Mouse (Mus musculus) kidney, postnatal 0 days (tissue): ENCODE measurements around the gene Tnrc6b. TPM values are rescaled to one million over a fixed set of nuclear protein-coding genes. Genes with fewer than 3 reads are reported as not detected.
A peak's percentile ranks its signal among the peaks of the same experiment; 100 is the strongest.

Experiments
- ATAC-seq: fragments of 200-750 bp; cut with Nextera tagmentation; replicated peaks from 2 replicates; pipeline ENCODE4 v1.8.0; 2017; ENCODE audit warnings: low read depth, moderate number of reproducible peaks, moderate TSS enrichment, moderate library complexity; ENCODE audit not compliant: low FRiP score
- DNase-seq: peaks from one replicate; pipeline ENCODE4 v3.0.0-alpha.2; 2016; ENCODE audit warnings: low spot score
- H3K27ac ChIP-seq: fragments of 300-500 bp; sonication (generic); 2 replicates; pipeline ENCODE4 v1.5.1; 2014; ENCODE audit warnings: mild to moderate bottlenecking
- H3K27me3 ChIP-seq: fragments of 300-500 bp; sonication (generic); 2 replicates; pipeline ENCODE4 v1.6.1; 2014; ENCODE audit warnings: low read length, mixed read lengths; ENCODE audit not compliant: insufficient read depth
- H3K36me3 ChIP-seq: fragments of 300-500 bp; sonication (generic); 2 replicates; pipeline ENCODE4 v1.6.1; 2014; ENCODE audit warnings: low read length, mixed read lengths; ENCODE audit not compliant: insufficient read depth
- H3K4me1 ChIP-seq: fragments of 300-500 bp; sonication (generic); replicated peaks from 2 replicates; pipeline ENCODE4 v1.6.1; 2014; ENCODE audit warnings: antibody characterized with exemption, low read length, mixed read lengths; ENCODE audit not compliant: insufficient read depth
- H3K4me2 ChIP-seq: fragments of 300-500 bp; sonication (generic); 2 replicates; pipeline ENCODE4 v1.6.1; 2014; ENCODE audit warnings: mild to moderate bottlenecking, low read length, moderate library complexity, mixed read lengths
- H3K4me3 ChIP-seq: fragments of 300-500 bp; sonication (generic); replicated peaks from 2 replicates; pipeline ENCODE4 v1.5.1; 2014; ENCODE audit warnings: low read depth, low read length
- H3K9ac ChIP-seq: fragments of 300-500 bp; sonication (generic); 2 replicates; pipeline ENCODE4 v1.6.1; 2014; ENCODE audit warnings: low read depth, low read length
- H3K9me3 ChIP-seq: fragments of 300-500 bp; sonication (generic); replicated peaks from 2 replicates; pipeline ENCODE4 v1.6.1; 2016; ENCODE audit warnings: low read length, inconsistent platforms, mixed read lengths
- CTCF ChIP-seq: IDR thresholded peaks from 2 replicates; pipeline ENCODE4 v1.5.1; 2016; ENCODE audit warnings: antibody characterized with exemption, low read depth, mild to moderate bottlenecking, moderate library complexity
- WGBS: fragments of 180-500 bp; shearing (Covaris S2); extraction: QIAGEN DNeasy Blood & Tissue Kit; methylation state at CpG from one replicate; pipeline ENCODE4 v1.1.7; 2014; 5-methylcytosine and 5-hydroxymethylcytosine counted together
- polyA plus RNA-seq: library from polyadenylated mRNA; unstranded; fragments of >200 nt; fragmentation: Nextera tagmentation; extraction: Ambion mirVana; gene quantifications from 2 replicates; pipeline ENCODE4 v1.2.1, GENCODE M21; 2015

The Tnrc6b gene
- polyA plus RNA-seq, 1 experiment from 2014 or later: 11.2 TPM

GRCm38 (mm10) chr15:80797757-80798156 lies 86.6 kb downstream of the Tnrc6b start:
- no peaks in the 10 kb centered on the region for H3K27me3 ChIP-seq
- H3K36me3 ChIP-seq: no peaks in the 10 kb centered on the region
- ATAC-seq: peak; percentile 73; the same call in 1 of the 2 replicates
- H3K27ac ChIP-seq: peak overlapping the region; percentile 79
- peak overlapping the region; percentile 54; the same call in 1 of the 2 replicates for H3K9ac ChIP-seq
- WGBS: under 1% methylated on average over 6 of the region's 6 CpGs
- no peak for TF ChIP-seq CTCF
- DNase-seq: peak; percentile 60
- peaks cover 11% of the 10 kb centered on the region; the same call in 1 of the 2 replicates for H3K4me1 ChIP-seq
- no peaks in the 10 kb centered on the region for H3K9me3 ChIP-seq
- peak overlapping the region; percentile 64 for H3K4me3 ChIP-seq
- H3K4me2 ChIP-seq: peak overlapping the region; percentile 56

GRCm38 (mm10) chr15:80798367-80799073 lies 87.4 kb downstream of the Tnrc6b start:
- H3K4me1 ChIP-seq: peaks cover 11% of the 10 kb centered on the region; the same call in 1 of the 2 replicates
- WGBS: under 1% methylated on average over 17 of the region's 17 CpGs
- H3K27me3 ChIP-seq: no peaks in the 10 kb centered on the region
- no peaks in the 10 kb centered on the region for H3K9me3 ChIP-seq
- ATAC-seq (peak; percentile 89), DNase-seq (peak; percentile 100)
- peak; percentile 47 for TF ChIP-seq CTCF
- H3K9ac ChIP-seq: peak overlapping the region; percentile 66
- H3K27ac ChIP-seq: peak overlapping the region; percentile 88
- no peaks in the 10 kb centered on the region for H3K36me3 ChIP-seq
- H3K4me2 ChIP-seq: peak overlapping the region; percentile 64
- peak overlapping the region; percentile 64 for H3K4me3 ChIP-seq

- no peaks in the 10 kb centered on the region for H3K9me3 ChIP-seq
- H3K4me2 ChIP-seq: peak overlapping the region; percentile 64
- ATAC-seq: 0 out of 2 replicates have a peak, but pooled peaks have one; percentile 23
- H3K27ac ChIP-seq: peak overlapping the region; percentile 88
- peak overlapping the region; percentile 66 for H3K9ac ChIP-seq
- WGBS: under 1% methylated on average over 10 of the region's 10 CpGs
- TF ChIP-seq CTCF: no peak
- DNase-seq: peak; percentile 81
- H3K27me3 ChIP-seq: no peaks in the 10 kb centered on the region
- no peaks in the 10 kb centered on the region for H3K36me3 ChIP-seq
- peak overlapping the region; percentile 64 for H3K4me3 ChIP-seq
- peaks cover 11% of the 10 kb centered on the region; the same call in 1 of the 2 replicates for H3K4me1 ChIP-seq
Observed at GRCm38 (mm10) chr15:80799074-80799633, 88.0 kb downstream of the Tnrc6b start.

- no peak for TF ChIP-seq CTCF
- H3K4me1 ChIP-seq: peaks cover 11% of the 10 kb centered on the region; the same call in 1 of the 2 replicates
- H3K9me3 ChIP-seq: no peaks in the 10 kb centered on the region
- ATAC-seq: no peak
- 1% methylated on average over 10 of the region's 10 CpGs for WGBS
- peak overlapping the region; percentile 64 for H3K4me3 ChIP-seq
- H3K27ac ChIP-seq: peak overlapping the region; percentile 88
- no peaks in the 10 kb centered on the region for H3K27me3 ChIP-seq
- H3K9ac ChIP-seq: peak overlapping the region; percentile 66
- H3K36me3 ChIP-seq: no peaks in the 10 kb centered on the region
- peak; percentile 88 for DNase-seq
- peak overlapping the region; percentile 64 for H3K4me2 ChIP-seq
Observed at GRCm38 (mm10) chr15:80799634-80800137, 88.6 kb downstream of the Tnrc6b start.

- Histone ChIP-seq H3K9ac (no peak overlapping the region), H3K4me2 (peak overlapping the region; percentile 64), H3K27ac (no peak overlapping the region), H3K27me3 (no peaks in the 10 kb centered on the region), H3K9me3 (no peaks in the 10 kb centered on the region), H3K4me3 (peak overlapping the region; percentile 64), H3K36me3 (no peaks in the 10 kb centered on the region), H3K4me1 (peaks cover 11% of the 10 kb centered on the region; the same call in 1 of the 2 replicates)
- 17% methylated on average over 3 of the region's 3 CpGs for WGBS
- ATAC-seq (no peak), DNase-seq (no peak)
- TF ChIP-seq CTCF: no peak
Observed at GRCm38 (mm10) chr15:80800201-80800600, 89.1 kb downstream of the Tnrc6b start.

GRCm38 (mm10) chr15:80800765-80801164 lies 89.7 kb downstream of the Tnrc6b start:
- 9% methylated on average over 4 of the region's 4 CpGs for WGBS
- H3K9ac ChIP-seq: peak overlapping the region; percentile 9; the same call in 1 of the 2 replicates
- H3K9me3 ChIP-seq: no peaks in the 10 kb centered on the region
- ATAC-seq: no peak
- peak; percentile 44 for DNase-seq
- peak overlapping the region; percentile 64; the same call in 1 of the 2 replicates for H3K4me3 ChIP-seq
- peak overlapping the region; percentile 64 for H3K4me2 ChIP-seq
- no peak overlapping the region for H3K27ac ChIP-seq
- H3K4me1 ChIP-seq: peaks cover 11% of the 10 kb centered on the region; the same call in 1 of the 2 replicates
- no peaks in the 10 kb centered on the region for H3K36me3 ChIP-seq
- no peak for TF ChIP-seq CTCF
- no peaks in the 10 kb centered on the region for H3K27me3 ChIP-seq
